Mouse (Mus musculus): ENCODE data around the gene Mrpl54. TPM values are rescaled to one million over a fixed set of nuclear protein-coding genes. Genes with fewer than 3 reads are reported as not detected.
A peak's percentile ranks its signal among the peaks of the same experiment; 100 is the strongest.
"Not testable (repeated sequence)": the region's sequence is repeated elsewhere in the genome, so short reads cannot be mapped to it uniquely, and the experiment has no call there.

The Mrpl54 gene
- total RNA-seq, 2 experiments from 2014 or later: 157 to 158 TPM

DNA sequence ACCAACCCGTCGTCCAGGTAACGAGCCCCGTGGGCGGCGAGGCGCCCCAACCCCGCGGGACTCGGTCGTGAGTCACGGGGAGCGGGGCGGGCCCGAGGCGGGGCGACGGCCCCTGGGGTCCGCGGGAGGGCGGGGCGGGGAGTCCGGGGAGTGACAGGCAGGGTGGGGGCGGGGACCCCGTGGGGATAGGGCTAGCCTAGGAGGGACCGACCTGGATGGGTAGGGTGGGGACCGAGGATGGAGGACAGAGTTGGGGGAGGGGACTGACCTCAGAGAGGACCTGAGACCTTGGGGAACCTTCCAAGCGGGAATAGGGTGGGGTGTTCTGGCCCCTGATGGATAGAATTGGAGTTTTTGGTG is 33.5 kb downstream of the Mrpl54 start:
- no peak for ATAC-seq (replicated peaks; ENCODE audit: low FRiP score, low TSS enrichment, poor library complexity, severe bottlenecking)

DNA sequence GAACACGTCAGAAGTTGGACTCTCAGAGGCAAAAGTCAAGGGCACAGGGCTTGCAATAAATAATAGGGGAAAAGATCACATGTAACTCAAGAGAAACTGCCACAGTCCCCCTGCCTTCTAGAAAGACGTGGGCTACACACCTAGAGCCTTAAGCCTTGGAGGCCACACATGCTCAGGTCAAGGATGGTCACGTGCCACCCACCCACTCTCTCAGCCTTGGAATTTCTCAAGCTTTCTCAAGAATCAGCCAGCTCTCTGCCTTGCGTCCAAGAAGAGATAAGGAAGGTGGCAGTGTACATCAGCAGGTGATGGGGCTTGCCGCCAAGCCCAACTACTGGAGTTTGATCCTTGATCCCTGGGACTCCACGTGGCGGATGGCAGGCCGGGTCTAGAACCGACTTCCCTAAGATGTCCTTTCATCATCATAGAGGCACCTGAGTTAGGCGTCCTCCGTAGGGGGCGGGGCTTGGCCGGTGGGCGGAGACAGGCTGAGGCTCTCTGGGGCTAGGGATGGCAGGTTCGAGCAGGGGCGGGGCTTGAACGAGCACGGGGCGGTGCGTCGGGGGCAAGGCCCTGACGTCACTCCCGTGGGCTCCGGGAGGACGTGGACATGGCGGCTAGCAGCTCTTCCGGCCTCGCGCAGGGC is 34.0 kb downstream of the Mrpl54 start, which contains the start of gene Zfr2:
Zfr2 (plus strand) TSS at position 576 of the 646 bp plus-strand sequence.
- ATAC-seq (replicated peaks; ENCODE audit: low FRiP score, low TSS enrichment, poor library complexity, severe bottlenecking): peak; percentile 92

DNA sequence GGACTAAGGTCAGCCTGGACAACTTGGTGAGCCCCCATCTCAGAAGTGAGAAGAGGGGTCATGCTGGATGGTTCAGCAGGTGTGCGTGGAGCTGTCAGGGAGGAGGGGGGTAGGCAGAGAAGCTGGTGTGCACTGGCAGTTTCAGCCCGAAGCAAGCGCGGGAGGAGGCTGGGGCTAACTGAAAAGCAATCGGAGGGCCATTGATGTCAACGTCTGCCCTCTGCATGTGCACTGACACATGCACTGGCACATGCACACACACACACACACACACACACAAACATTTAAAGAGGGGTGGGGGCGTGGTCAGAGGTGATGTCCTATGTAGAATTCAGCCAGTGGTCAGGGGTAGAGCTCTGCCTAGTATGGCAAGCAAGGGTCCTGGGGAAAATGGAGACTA is 35.3 kb downstream of the Mrpl54 start:
- ATAC-seq (replicated peaks; ENCODE audit: low FRiP score, low TSS enrichment, poor library complexity, severe bottlenecking): no peak

DNA sequence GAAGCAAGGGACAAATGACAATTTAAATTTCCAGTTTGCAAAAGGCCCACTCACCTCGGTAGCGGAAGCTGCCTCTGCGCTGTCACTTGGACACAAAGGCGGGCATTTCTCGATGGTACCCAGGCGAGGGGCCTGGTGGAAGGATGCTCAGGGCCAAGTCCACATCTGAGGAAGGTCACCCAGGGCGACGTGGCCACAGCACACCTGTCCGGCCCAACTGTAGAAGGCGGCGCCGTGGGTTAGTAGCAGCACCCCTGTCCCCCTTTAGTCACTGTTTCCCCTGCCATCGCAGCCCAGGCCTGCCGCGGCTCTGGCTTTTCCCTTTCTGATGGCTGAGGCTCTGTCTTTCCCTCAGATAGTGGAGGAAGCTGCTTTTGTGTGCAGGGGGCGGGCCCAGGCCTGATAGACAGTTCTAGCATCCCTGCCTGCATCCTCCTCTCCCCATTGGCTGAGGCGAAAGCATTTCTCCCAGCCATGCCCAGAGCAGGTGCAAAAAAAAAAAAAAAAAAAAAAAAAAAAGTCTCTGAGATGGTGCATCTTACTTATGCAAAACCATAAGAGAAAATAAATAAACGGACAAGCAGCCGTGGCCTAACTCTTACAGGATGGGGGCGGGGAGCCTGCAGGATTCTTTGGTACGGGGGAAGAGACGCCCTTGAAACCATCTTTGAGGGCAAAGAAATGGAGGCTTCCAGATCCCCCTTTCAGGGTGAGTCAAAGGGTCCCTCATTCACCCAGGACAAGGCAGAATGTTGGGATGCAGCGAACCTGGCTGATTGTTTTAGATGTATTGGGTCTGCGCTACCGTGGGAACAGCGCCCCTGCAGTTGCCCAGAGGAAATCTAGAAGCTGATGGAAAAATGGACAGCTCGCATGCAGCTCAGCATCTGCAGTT is 36.0 kb downstream of the Mrpl54 start, which contains the start of gene Atcay:
Atcay (minus strand) TSS at position 396 of the 895 bp plus-strand sequence.
- 0 out of 2 replicates have a peak, but pooled peaks have one; percentile 24 for ATAC-seq (replicated peaks; ENCODE audit: low FRiP score, low TSS enrichment, poor library complexity, severe bottlenecking)

DNA sequence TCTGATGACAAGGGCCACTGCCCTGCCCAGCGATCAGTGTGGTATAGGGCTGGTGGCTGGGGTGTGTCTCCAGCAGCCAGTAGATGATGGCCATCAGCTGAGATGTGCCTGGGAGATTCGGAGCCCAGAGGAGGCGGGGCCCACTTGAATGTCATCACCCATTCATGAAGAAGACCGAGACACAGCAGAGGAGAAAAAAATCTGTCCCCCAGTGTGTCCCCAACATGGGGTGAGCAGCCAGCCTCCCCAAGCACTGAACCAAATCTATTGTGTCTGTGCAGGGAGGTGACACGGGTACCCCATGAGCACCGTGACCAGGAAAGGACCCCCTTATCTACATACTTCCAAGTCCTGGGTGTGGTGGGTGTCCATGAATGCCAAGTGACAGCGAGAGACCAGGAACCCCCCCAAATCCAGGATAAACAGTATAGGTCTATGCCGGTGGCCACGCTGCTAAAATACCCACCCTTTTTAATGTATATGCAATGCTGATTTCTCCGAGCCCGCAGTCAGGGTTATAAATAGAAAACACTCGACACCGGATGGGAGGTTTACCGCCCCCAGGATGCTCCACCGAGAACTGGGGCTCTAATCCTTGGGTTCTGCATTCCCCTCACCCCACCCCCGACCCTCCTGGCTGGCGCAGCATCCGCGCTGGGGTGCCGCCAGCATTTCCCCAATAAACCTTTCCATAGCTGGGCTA is 36.8 kb downstream of the Mrpl54 start:
- ATAC-seq (replicated peaks; ENCODE audit: low FRiP score, low TSS enrichment, poor library complexity, severe bottlenecking): no peak

DNA sequence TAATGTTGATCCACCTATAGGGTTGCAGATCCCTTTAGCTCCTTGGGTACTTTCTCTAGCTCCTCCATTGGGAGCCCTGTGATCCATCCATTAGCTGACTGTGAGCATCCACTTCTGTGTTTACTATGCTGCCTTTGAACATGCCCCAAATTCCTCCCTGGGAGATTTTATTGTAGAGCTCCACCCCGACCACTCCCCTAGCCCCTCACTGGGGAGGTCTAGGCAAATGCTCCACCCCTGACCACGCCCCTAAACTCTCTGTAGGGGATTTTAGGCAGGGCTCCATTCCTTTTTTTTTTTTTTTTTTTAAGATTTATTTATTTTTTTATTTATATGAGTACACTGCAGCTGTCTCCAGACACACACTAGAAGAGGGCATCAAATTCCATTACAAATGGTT is 43.0 kb downstream of the Mrpl54 start:
- ATAC-seq (replicated peaks; ENCODE audit: low FRiP score, low TSS enrichment, poor library complexity, severe bottlenecking): not testable (repeated sequence)

DNA sequence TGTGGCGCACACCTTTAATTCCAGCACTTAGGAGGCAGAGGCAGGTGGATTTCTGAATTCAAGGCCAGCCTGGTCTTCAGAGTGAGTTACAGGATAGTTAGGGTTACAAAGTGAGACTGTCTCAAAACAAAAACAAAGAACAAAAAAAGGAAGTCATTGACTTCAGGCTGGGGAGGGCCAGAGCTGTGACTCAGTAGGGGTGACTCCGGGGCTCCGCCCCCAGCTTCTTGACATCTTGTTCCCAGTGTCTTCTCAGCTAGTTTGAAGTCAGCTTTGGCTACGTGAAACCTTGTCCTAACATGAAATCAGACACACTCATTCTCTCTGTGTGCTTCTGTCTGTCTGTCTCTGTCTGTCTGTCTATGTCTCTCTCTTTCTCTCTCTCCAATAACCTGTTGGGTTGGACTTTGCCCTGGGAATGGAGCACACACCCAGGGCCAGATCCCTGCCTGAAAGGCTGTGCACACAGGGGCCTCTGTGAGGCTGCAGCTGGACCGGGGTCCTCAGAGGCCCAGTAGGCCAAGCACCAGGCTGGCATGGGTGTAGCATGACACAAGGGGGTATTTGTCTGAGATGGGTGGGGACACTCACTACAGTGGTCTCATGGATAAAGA is 45.2 kb downstream of the Mrpl54 start:
- no peak for ATAC-seq (replicated peaks; ENCODE audit: low FRiP score, low TSS enrichment, poor library complexity, severe bottlenecking)

DNA sequence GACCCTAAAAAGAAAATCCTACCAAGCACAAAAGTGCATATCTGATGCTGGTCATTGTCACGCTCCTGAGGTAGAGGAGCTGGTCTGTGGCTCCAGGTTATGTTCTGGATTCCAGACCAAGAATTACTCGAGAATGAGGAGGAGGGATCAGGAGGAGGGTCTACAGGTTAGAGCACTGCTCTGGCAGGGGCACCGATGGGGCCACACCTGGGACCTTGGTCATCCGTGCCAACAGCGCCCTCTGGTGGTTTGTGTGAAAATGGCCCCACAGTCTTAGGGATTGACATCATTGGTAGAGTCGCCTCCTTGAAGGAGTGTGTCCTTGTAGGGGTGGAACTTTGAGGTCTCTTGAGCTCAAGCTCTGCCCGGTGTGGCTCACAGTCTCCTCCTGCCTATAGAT is 48.8 kb downstream of the Mrpl54 start:
- peak; percentile 85 for ATAC-seq (replicated peaks; ENCODE audit: low FRiP score, low TSS enrichment, poor library complexity, severe bottlenecking)

DNA sequence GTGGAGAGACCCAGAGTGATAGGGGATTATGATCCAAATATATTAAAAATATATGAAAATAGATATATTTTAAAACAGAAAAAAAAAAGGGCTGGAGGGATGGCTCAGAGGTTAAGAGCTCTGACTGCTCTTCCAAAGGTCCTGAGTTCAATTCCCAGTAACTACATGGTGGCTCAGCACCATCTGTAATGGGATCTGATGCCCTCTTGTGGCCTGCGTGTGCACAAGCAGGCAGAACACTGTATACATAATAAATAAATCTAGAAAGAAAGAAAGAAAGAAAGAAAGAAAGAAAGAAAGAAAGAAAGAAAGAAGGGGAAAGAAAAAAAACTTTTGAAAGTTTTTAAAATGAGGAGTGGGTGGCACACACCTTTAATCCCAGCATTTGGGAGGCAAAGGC is 49.5 kb downstream of the Mrpl54 start:
- not testable (repeated sequence) for ATAC-seq (replicated peaks; ENCODE audit: low FRiP score, low TSS enrichment, poor library complexity, severe bottlenecking)

DNA sequence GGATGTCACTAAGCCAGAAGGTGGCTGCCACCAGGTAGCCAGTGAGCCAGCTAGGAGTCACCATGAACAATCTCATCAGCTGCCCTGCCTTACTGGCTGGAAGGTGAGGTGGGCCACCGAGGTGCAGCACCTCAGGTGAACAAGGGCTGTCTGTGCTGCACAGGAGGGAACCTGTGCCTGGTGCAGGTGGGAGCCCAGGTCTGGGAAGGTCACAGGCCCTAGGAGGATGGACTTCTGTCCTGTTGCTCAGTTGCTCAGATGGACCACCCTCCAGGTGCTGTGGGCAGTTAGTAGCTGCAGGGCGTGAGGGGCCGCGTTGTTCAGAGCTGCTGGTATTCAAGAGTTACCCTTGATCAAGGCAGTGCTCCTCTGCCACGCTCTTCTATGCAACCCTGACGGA is 49.9 kb downstream of the Mrpl54 start:
- ATAC-seq (replicated peaks; ENCODE audit: low FRiP score, low TSS enrichment, poor library complexity, severe bottlenecking): no peak

DNA sequence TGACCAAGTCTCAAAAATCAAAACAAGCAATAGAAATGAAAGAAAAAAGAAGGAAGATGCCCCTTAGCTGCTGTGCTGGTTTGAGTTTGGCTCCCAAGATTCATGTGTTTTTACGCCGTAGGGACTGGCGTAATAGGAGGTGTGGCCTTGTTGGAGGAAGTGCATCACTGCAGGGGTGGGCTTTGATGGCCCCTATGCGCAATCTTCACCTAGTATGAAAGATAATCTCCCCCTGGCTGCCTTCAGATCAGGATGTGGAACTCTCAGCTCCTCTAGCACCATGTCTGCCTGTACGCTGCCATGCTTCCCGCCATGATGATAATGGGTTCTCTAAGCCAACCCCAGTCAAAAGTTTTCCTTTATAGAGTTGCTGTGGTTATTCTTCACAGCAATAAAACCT is 50.5 kb downstream of the Mrpl54 start:
- ATAC-seq (replicated peaks; ENCODE audit: low FRiP score, low TSS enrichment, poor library complexity, severe bottlenecking): no peak

Other genes starting within 250 kb of the Mrpl54 start
Only the 30 nearest of the 33 such genes appear.
- gene Sgta, start 206.8 kb downstream of the Mrpl54 start, total RNA-seq (2014; fragmentation: Nextera tagmentation): 59.4 and 61.4 TPM in 2 replicates
- gene Sgta, start 206.8 kb downstream of the Mrpl54 start, total RNA-seq (2017): 34.2 and 41.6 TPM in 2 replicates
- gene Thop1, start 196.9 kb downstream of the Mrpl54 start, total RNA-seq (2014; fragmentation: Nextera tagmentation): 40.7 and 52.0 TPM in 2 replicates
- gene Thop1, start 196.9 kb downstream of the Mrpl54 start, total RNA-seq (2017): 46.0 and 58.3 TPM in 2 replicates
- gene Creb3l3, start 168.1 kb downstream of the Mrpl54 start, total RNA-seq (2014; fragmentation: Nextera tagmentation): not detected in 2 replicates
- not detected in 2 replicates for gene Creb3l3, start 168.1 kb downstream of the Mrpl54 start, total RNA-seq (2017)
- 111 and 122 TPM in 2 replicates for gene Map2k2, start 161.0 kb downstream of the Mrpl54 start, total RNA-seq (2014; fragmentation: Nextera tagmentation)
- gene Map2k2, start 161.0 kb downstream of the Mrpl54 start, total RNA-seq (2017): 38.7 and 50.2 TPM in 2 replicates
- 33.4 and 34.4 TPM in 2 replicates for gene Zbtb7a, start 131.7 kb downstream of the Mrpl54 start, total RNA-seq (2014; fragmentation: Nextera tagmentation)
- gene Zbtb7a, start 131.7 kb downstream of the Mrpl54 start, total RNA-seq (2017): 8.5 and 15.9 TPM in 2 replicates
- gene Pias4, start 99.0 kb downstream of the Mrpl54 start, total RNA-seq (2014; fragmentation: Nextera tagmentation): 14.8 and 15.2 TPM in 2 replicates
- gene Pias4, start 99.0 kb downstream of the Mrpl54 start, total RNA-seq (2017): 5.4 and 20.8 TPM in 2 replicates
- 1,282 and 1,455 TPM in 2 replicates for gene Eef2, start 90.3 kb downstream of the Mrpl54 start, total RNA-seq (2014; fragmentation: Nextera tagmentation)
- 1,743 and 1,799 TPM in 2 replicates for gene Eef2, start 90.3 kb downstream of the Mrpl54 start, total RNA-seq (2017)
- gene Dapk3, start 83.9 kb downstream of the Mrpl54 start, total RNA-seq (2014; fragmentation: Nextera tagmentation): 27.7 and 51.7 TPM in 2 replicates
- 16.2 and 30.9 TPM in 2 replicates for gene Dapk3, start 83.9 kb downstream of the Mrpl54 start, total RNA-seq (2017)
- not detected in 2 replicates for gene 4930442H23Rik, start 83.1 kb downstream of the Mrpl54 start, total RNA-seq (2014; fragmentation: Nextera tagmentation)
- gene 4930442H23Rik, start 83.1 kb downstream of the Mrpl54 start, total RNA-seq (2017): not detected in 2 replicates
- not detected in 2 replicates for gene Nmrk2, start 64.9 kb downstream of the Mrpl54 start, total RNA-seq (2014; fragmentation: Nextera tagmentation)
- gene Nmrk2, start 64.9 kb downstream of the Mrpl54 start, total RNA-seq (2017): not detected in 2 replicates
- gene Atcay, start 36.1 kb downstream of the Mrpl54 start, total RNA-seq (2014; fragmentation: Nextera tagmentation): not detected in 2 replicates
- not detected in 2 replicates for gene Atcay, start 36.1 kb downstream of the Mrpl54 start, total RNA-seq (2017)
- gene Zfr2, start 33.8 kb downstream of the Mrpl54 start, total RNA-seq (2014; fragmentation: Nextera tagmentation): 1.1 and 3.5 TPM in 2 replicates
- 0.46 TPM in 1 of 2 replicates, not detected in the other for gene Zfr2, start 33.8 kb downstream of the Mrpl54 start, total RNA-seq (2017)
- 2.9 and 9.8 TPM in 2 replicates for gene Matk, start 14.0 kb downstream of the Mrpl54 start, total RNA-seq (2014; fragmentation: Nextera tagmentation)
- gene Matk, start 14.0 kb downstream of the Mrpl54 start, total RNA-seq (2017): 5.5 and 5.6 TPM in 2 replicates
- 28.9 and 32.6 TPM in 2 replicates for gene Apba3, start within 50 bp of the Mrpl54 start, total RNA-seq (2014; fragmentation: Nextera tagmentation)
- gene Apba3, start within 50 bp of the Mrpl54 start, total RNA-seq (2017): 2.6 and 16.7 TPM in 2 replicates
- gene Tjp3, start 24.6 kb upstream of the Mrpl54 start, total RNA-seq (2014; fragmentation: Nextera tagmentation): 0.81 and 7.3 TPM in 2 replicates
- gene Tjp3, start 24.6 kb upstream of the Mrpl54 start, total RNA-seq (2017): 1.3 and 2.5 TPM in 2 replicates
- 40.4 and 51.0 TPM in 2 replicates for gene Pip5k1c, start 26.0 kb upstream of the Mrpl54 start, total RNA-seq (2014; fragmentation: Nextera tagmentation)
- 17.3 and 26.2 TPM in 2 replicates for gene Pip5k1c, start 26.0 kb upstream of the Mrpl54 start, total RNA-seq (2017)
- gene Cactin, start 54.2 kb upstream of the Mrpl54 start, total RNA-seq (2014; fragmentation: Nextera tagmentation): 26.4 and 46.2 TPM in 2 replicates
- gene Cactin, start 54.2 kb upstream of the Mrpl54 start, total RNA-seq (2017): 30.4 and 33.4 TPM in 2 replicates
- 0.66 and 2.3 TPM in 2 replicates for gene Tbxa2r, start 61.8 kb upstream of the Mrpl54 start, total RNA-seq (2014; fragmentation: Nextera tagmentation)
- 0.52 TPM in 1 of 2 replicates, not detected in the other for gene Tbxa2r, start 61.8 kb upstream of the Mrpl54 start, total RNA-seq (2017)
- gene Gipc3, start 76.3 kb upstream of the Mrpl54 start, total RNA-seq (2014; fragmentation: Nextera tagmentation): not detected in 2 replicates
- not detected in 2 replicates for gene Gipc3, start 76.3 kb upstream of the Mrpl54 start, total RNA-seq (2017)
- gene Hmg20b, start 83.5 kb upstream of the Mrpl54 start, total RNA-seq (2014; fragmentation: Nextera tagmentation): 25.7 and 37.6 TPM in 2 replicates
- gene Hmg20b, start 83.5 kb upstream of the Mrpl54 start, total RNA-seq (2017): 44.2 and 61.1 TPM in 2 replicates
- 15.7 and 16.4 TPM in 2 replicates for gene Mfsd12, start 90.6 kb upstream of the Mrpl54 start, total RNA-seq (2014; fragmentation: Nextera tagmentation)
- gene Mfsd12, start 90.6 kb upstream of the Mrpl54 start, total RNA-seq (2017): 13.9 and 14.1 TPM in 2 replicates
- gene 4930404N11Rik, start 98.9 kb upstream of the Mrpl54 start, total RNA-seq (2014; fragmentation: Nextera tagmentation): 0.70 TPM in 1 of 2 replicates, not detected in the other
- 1.9 TPM in 1 of 2 replicates, not detected in the other for gene 4930404N11Rik, start 98.9 kb upstream of the Mrpl54 start, total RNA-seq (2017)
- 28.5 and 50.0 TPM in 2 replicates for gene Fzr1, start 111.6 kb upstream of the Mrpl54 start, total RNA-seq (2014; fragmentation: Nextera tagmentation)
- gene Fzr1, start 111.6 kb upstream of the Mrpl54 start, total RNA-seq (2017): 12.2 and 14.9 TPM in 2 replicates
- 12.3 and 31.4 TPM in 2 replicates for gene Dohh, start 117.5 kb upstream of the Mrpl54 start, total RNA-seq (2014; fragmentation: Nextera tagmentation)
- 31.2 and 37.8 TPM in 2 replicates for gene Dohh, start 117.5 kb upstream of the Mrpl54 start, total RNA-seq (2017)
- gene Gm48551, start 117.5 kb upstream of the Mrpl54 start, total RNA-seq (2014; fragmentation: Nextera tagmentation): 1.2 and 6.3 TPM in 2 replicates
- gene Gm48551, start 117.5 kb upstream of the Mrpl54 start, total RNA-seq (2017): 0.11 and 2.6 TPM in 2 replicates
- gene Gm48552, start 122.1 kb upstream of the Mrpl54 start, total RNA-seq (2014; fragmentation: Nextera tagmentation): 4.0 TPM in 1 of 2 replicates, not detected in the other
- not detected in 2 replicates for gene Gm48552, start 122.1 kb upstream of the Mrpl54 start, total RNA-seq (2017)
- 7.7 and 12.8 TPM in 2 replicates for gene Smim24, start 126.1 kb upstream of the Mrpl54 start, total RNA-seq (2014; fragmentation: Nextera tagmentation)
- 7.4 and 7.5 TPM in 2 replicates for gene Smim24, start 126.1 kb upstream of the Mrpl54 start, total RNA-seq (2017)
- 10.6 and 15.9 TPM in 2 replicates for gene Nfic, start 188.7 kb upstream of the Mrpl54 start, total RNA-seq (2014; fragmentation: Nextera tagmentation)
- 3.0 and 3.4 TPM in 2 replicates for gene Nfic, start 188.7 kb upstream of the Mrpl54 start, total RNA-seq (2017)
- gene Celf5, start 215.8 kb upstream of the Mrpl54 start, total RNA-seq (2014; fragmentation: Nextera tagmentation): 0.32 TPM in 1 of 2 replicates, not detected in the other
- 0.38 TPM in 1 of 2 replicates, not detected in the other for gene Celf5, start 215.8 kb upstream of the Mrpl54 start, total RNA-seq (2017)
- 91.4 and 117 TPM in 2 replicates for gene Ncln, start 229.5 kb upstream of the Mrpl54 start, total RNA-seq (2014; fragmentation: Nextera tagmentation)
- gene Ncln, start 229.5 kb upstream of the Mrpl54 start, total RNA-seq (2017): 42.4 and 71.2 TPM in 2 replicates